Comparison of ENCODE assay signal across 13 mouse cellular contexts in the genomic region with DNA sequence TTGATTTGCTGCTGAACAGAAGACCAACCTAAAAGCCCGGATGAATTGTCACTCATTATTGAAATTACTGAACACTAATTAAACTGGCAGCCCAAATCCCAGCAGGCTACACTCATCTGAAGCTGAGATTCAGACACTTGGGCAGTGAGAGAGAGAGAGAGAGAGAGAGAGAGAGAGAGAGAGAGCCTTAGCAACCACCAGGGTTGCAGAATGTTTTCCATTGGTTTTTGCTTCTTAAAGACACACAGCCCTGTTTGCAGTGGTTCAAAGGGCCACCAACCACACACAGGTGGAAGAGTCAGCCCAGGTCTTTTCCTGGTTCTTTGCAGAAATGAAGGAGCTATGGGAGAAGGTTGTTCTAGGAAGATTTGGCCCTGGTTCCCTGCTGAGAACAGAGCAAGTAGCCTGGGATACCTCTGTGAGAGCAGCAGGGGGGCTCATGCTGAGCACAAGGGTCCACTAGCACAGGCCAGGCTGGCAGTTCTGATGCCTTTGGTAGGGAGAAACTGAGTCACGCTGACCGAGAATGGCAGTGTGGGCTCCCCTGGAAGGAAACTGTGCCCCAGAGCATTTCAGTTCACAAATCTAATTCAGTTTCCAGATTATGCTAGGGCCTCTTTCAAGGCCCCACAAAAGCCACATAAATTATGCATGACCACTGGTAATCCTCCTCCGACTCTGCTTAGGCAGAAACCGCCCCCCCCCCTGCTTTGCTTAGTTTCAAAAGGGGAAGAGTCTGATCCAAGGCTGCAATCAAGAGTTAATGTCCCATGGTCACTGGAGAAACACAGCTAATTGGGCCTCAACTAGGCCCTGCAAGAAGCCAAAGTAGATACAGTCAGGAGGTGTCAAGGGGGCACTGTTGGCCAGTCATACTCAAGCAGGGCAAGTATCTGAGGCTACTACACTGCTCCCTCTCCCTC.
A peak's percentile ranks its signal among the peaks of the same experiment; 100 is the strongest.
DNase-seq lines count a peak whose midpoint lies in the region; ATAC-seq and TF ChIP-seq lines count a peak whose summit lies in the region.
"Had no signal": no experiment of that assay in that cellular context is flagged by ENCODE, and none has a peak within 500 bp of the region (broad histone marks: within the 10 kb centered on the region; RNA-seq: fewer than 3 reads in every experiment).

No protein-coding gene starts in this region.

- H3K36me3 ChIP-seq in forebrain, embryonic 10.5 days (replicated peaks) = no peaks in the 10 kb centered on the region
- no peaks in the 10 kb centered on the region for H3K36me3 ChIP-seq in hindbrain, postnatal 0 days (ENCODE audit: insufficient read depth, low read length)
- H3K36me3 ChIP-seq in neural tube, embryonic 12.5 days = no peaks in the 10 kb centered on the region
- H3K36me3 ChIP-seq: G1E had no signal

- H3K27ac ChIP-seq in forebrain, embryonic 10.5 days = peak overlapping the region; percentile 65
- peak overlapping the region; percentile 4; the same call in 1 of the 2 replicates for H3K27ac ChIP-seq in hindbrain, postnatal 0 days
- H3K27ac ChIP-seq in neural tube, embryonic 12.5 days = no peak overlapping the region
- H3K27ac ChIP-seq: heart, adult 2 months; left cerebral cortex, adult 2 months had no signal

- peak; percentile 73 for DNase-seq in embryo, embryonic 11 days
- peak; percentile 71 for DNase-seq in forebrain, embryonic 10.5 days (ENCODE audit: extremely low spot score, low spot score)
- DNase-seq in hindbrain, postnatal 0 days (ENCODE audit: low spot score) = peak; percentile 65
- DNase-seq in yolk sac, embryonic 10.5 days (ENCODE audit: low spot score) = no peak
- DNase-seq in ovary, adult 18-20 months (ENCODE audit: low spot score) = no peak
- DNase-seq in right cerebral cortex, postnatal 36 days (ENCODE audit: low spot score in 2 of 2) = no peak
- DNase-seq: adrenal gland, adult 8-10 months; cerebellum, adult 11-12 months; heart, adult 2 months; right cerebral cortex, postnatal 25 days had no signal

- peaks cover 84% of the 10 kb centered on the region for H3K27me3 ChIP-seq in forebrain, embryonic 10.5 days (ENCODE audit: poor library complexity, severe bottlenecking)
- no peaks in the 10 kb centered on the region for H3K27me3 ChIP-seq in hindbrain, postnatal 0 days (ENCODE audit: insufficient read depth, low read length)
- H3K27me3 ChIP-seq in neural tube, embryonic 12.5 days (replicated peaks) = no peaks in the 10 kb centered on the region

- peak; percentile 9; the same call in 1 of the 2 replicates for TF ChIP-seq CTCF in hindbrain, postnatal 0 days (IDR thresholded peaks at IDR 0.05; ENCODE audit: low read depth)

- no peaks in the 10 kb centered on the region for H3K9me3 ChIP-seq in forebrain, embryonic 10.5 days
- no peaks in the 10 kb centered on the region for H3K9me3 ChIP-seq in hindbrain, postnatal 0 days (ENCODE audit: low read length)
- no peaks in the 10 kb centered on the region for H3K9me3 ChIP-seq in neural tube, embryonic 12.5 days

- H3K9ac ChIP-seq in hindbrain, postnatal 0 days (replicated peaks; ENCODE audit: low read length) = no peak overlapping the region
- no peak overlapping the region for H3K9ac ChIP-seq in neural tube, embryonic 12.5 days

- peak; percentile 69; the same call in 1 of the 2 replicates for ATAC-seq in hindbrain, postnatal 0 days
- peak; percentile 58; the same call in 1 of the 2 replicates for ATAC-seq in neural tube, embryonic 12.5 days (ENCODE audit: low FRiP score, low read depth)

- peak overlapping the region; percentile 4; the same call in 1 of the 2 replicates for H3K4me3 ChIP-seq in forebrain, embryonic 10.5 days
- H3K4me3 ChIP-seq in hindbrain, postnatal 0 days (ENCODE audit: low read length) = no peak overlapping the region
- no peak overlapping the region for H3K4me3 ChIP-seq in neural tube, embryonic 12.5 days
- H3K4me3 ChIP-seq: heart, adult 2 months; left cerebral cortex, adult 2 months had no signal

- no peak overlapping the region for H3K4me2 ChIP-seq in hindbrain, postnatal 0 days (ENCODE audit: low read depth, low read length)
- H3K4me2 ChIP-seq in neural tube, embryonic 12.5 days (replicated peaks) = 0 out of 2 replicates have a peak overlapping the region, but pooled peaks have one; percentile 10

- H3K4me1 ChIP-seq in forebrain, embryonic 10.5 days = peaks cover 36% of the 10 kb centered on the region
- H3K4me1 ChIP-seq in hindbrain, postnatal 0 days (ENCODE audit: insufficient read depth, low read length) = no peaks in the 10 kb centered on the region
- peaks cover 18% of the 10 kb centered on the region for H3K4me1 ChIP-seq in neural tube, embryonic 12.5 days

- WGBS in forebrain, embryonic 10.5 days = 20% methylated on average over 5 of the region's 5 CpGs
- WGBS in hindbrain, postnatal 0 days = 8% methylated on average over 5 of the region's 5 CpGs
- WGBS in neural tube, embryonic 12.5 days = 26% methylated on average over 5 of the region's 5 CpGs

Comparison
In these comparisons a context has a peak if more than half of its experiments do, and no peak if none do; other contexts are left out.
1. DNase-seq: peak in embryo, embryonic 11 days (single experiment), forebrain, embryonic 10.5 days (single experiment) and hindbrain, postnatal 0 days (single experiment); none in yolk sac, embryonic 10.5 days (single experiment), ovary, adult 18-20 months (single experiment) and right cerebral cortex, postnatal 36 days (0 of 2).